Mouse (Mus musculus): ENCODE measurements around the gene Cuedc1.

DNA sequence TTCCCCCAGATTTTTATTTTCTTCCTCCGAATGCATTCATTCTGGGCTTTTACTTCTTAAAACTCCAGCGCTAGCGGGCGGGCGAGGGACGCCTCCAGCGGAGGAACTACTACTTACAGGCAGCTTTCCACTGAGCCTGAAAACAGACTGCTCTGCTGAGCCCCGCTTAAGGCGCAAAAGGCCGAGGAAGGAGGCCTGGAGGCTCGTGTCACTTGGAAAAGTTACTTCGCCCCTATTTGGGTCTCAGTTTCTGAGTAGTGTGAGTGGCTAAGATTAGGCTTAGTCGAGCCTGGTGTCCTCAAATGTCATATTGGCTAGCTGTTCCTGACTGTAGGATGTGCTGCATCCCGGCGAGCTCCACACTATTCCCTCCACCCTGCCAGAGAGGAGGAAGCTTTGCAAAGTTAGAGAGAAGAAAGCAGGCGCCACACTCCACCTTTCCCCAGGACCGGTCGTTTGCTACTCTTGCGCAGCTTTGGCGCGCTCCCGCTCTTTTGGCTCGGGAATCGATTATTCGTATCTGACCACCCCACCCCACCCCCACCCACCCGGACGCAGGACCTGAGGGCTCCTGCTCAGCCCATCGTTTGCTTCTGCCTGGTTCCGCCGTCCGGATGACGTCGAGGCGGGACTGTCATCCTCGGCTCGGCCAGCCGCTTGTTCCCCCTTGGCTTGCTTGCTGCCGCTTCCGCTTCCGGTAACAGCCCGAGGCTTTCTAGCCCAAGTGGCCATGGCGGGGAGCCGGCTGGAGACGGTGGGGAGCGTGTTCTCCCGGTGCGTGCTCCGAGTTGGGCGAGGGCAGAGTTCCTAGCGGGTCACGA lies 106.1 kb downstream of the Cuedc1 start, which contains the start of gene Mrps23:
- TF ChIP-seq POLR2A (IDR thresholded peaks at IDR 0.05; ENCODE audit: insufficient read depth, low read depth, low read length) (peak; percentile 83), CTCF (IDR thresholded peaks at IDR 0.05; ENCODE audit: insufficient read depth, low read depth, low read length) (peak; percentile 53; the same call in 1 of the 2 replicates)
